Mouse (Mus musculus) kidney, adult 8-10 months (tissue): ENCODE measurements around the gene Rnf208.

Experiments
- DNase-seq, 2 experiments: peaks; one replicate each; pipeline ENCODE4 v3.0.0; 2022

The Rnf208 gene

GRCm38 (mm10) chr2:25242101-25242506 lies at the start of gene Rnf208, which contains the start of gene Cysrt1:
TSS of gene Rnf208 (plus strand) at chr2:25242255.
TSS of gene Cysrt1 (minus strand) at chr2:25242452.
- no peak for DNase-seq

GRCm38 (mm10) chr2:25193330-25193770 lies 48.7 kb upstream of the Rnf208 start:
- DNase-seq: peak; percentile 87 to 90

GRCm38 (mm10) chr2:25194006-25194405 lies 48.0 kb upstream of the Rnf208 start:
- DNase-seq: no peak

GRCm38 (mm10) chr2:25194486-25195171 lies 47.4 kb upstream of the Rnf208 start:
- no peak for DNase-seq

- peak; percentile 83 to 84 for DNase-seq
Measured at GRCm38 (mm10) chr2:25195211-25196156, 46.6 kb upstream of the Rnf208 start.

- DNase-seq: peak; percentile 86 to 92
Measured at GRCm38 (mm10) chr2:25196172-25196954, 45.7 kb upstream of the Rnf208 start, which contains the start of gene Tor4a. TSS of gene Tor4a (minus strand) at chr2:25196886.

GRCm38 (mm10) chr2:25197191-25197590 lies 44.9 kb upstream of the Rnf208 start:
- no peak for DNase-seq

GRCm38 (mm10) chr2:25197946-25198345 lies 44.1 kb upstream of the Rnf208 start:
- DNase-seq: no peak

- no peak for DNase-seq
Measured at GRCm38 (mm10) chr2:25200631-25201030, 41.4 kb upstream of the Rnf208 start.

GRCm38 (mm10) chr2:25203631-25204214 lies 38.3 kb upstream of the Rnf208 start:
- DNase-seq: no peak

GRCm38 (mm10) chr2:25207593-25207992 lies 34.5 kb upstream of the Rnf208 start:
- DNase-seq: no peak

- no peak for DNase-seq
Measured at GRCm38 (mm10) chr2:25210686-25211085, 31.4 kb upstream of the Rnf208 start.

GRCm38 (mm10) chr2:25211121-25211670 lies 30.9 kb upstream of the Rnf208 start, which contains the start of gene Nelfb:
TSS of gene Nelfb (minus strand) at chr2:25211489.
- DNase-seq: peak; percentile 88 to 92

- DNase-seq: no peak
Measured at GRCm38 (mm10) chr2:25213266-25213865, 28.7 kb upstream of the Rnf208 start.

GRCm38 (mm10) chr2:25214444-25214843 lies 27.6 kb upstream of the Rnf208 start, which contains the start of gene Stpg3:
TSS of gene Stpg3 (minus strand) at chr2:25214637.
- peak; percentile 56 to 68 for DNase-seq

- no peak for DNase-seq
Measured at GRCm38 (mm10) chr2:25217666-25218065, 24.4 kb upstream of the Rnf208 start.

- no peak for DNase-seq
Measured at GRCm38 (mm10) chr2:25218445-25218844, 23.6 kb upstream of the Rnf208 start, which contains the start of gene Fam166a. TSS of gene Fam166a (plus strand) at chr2:25218745.

GRCm38 (mm10) chr2:25221331-25221772 lies 20.7 kb upstream of the Rnf208 start:
- no peak for DNase-seq

GRCm38 (mm10) chr2:25223681-25224491 lies 18.2 kb upstream of the Rnf208 start:
- DNase-seq: peak; percentile 79 to 84

GRCm38 (mm10) chr2:25224492-25224765 lies 17.6 kb upstream of the Rnf208 start, which contains the start of gene Tubb4b:
TSS of gene Tubb4b (minus strand) at chr2:25224702.
- DNase-seq: no peak
